Mouse (Mus musculus) stomach, embryonic 14.5 days (tissue): ENCODE data around the gene Trpm5. TPM values are rescaled to one million over a fixed set of nuclear protein-coding genes. Genes with fewer than 3 reads are reported as not detected.

ENCODE experiments used
- ATAC-seq: fragments of 200-750 bp; cut with Nextera tagmentation; 2 replicates; pipeline ENCODE4 v1.8.0; 2017; ENCODE audit warnings: low read depth, moderate TSS enrichment; ENCODE audit not compliant: insufficient number of reproducible peaks, insufficient read depth, low FRiP score
- H3K27ac ChIP-seq: fragments of 300-500 bp; sonication (generic); 2 replicates; pipeline ENCODE4 v1.5.1; 2014; ENCODE audit warnings: mild to moderate bottlenecking, low read length, moderate library complexity, mixed read lengths
- H3K27me3 ChIP-seq: fragments of 300-500 bp; sonication (generic); 2 replicates; pipeline ENCODE4 v1.6.1; 2014; ENCODE audit warnings: low read length, control low read depth, mixed read lengths; ENCODE audit not compliant: control insufficient read depth, insufficient read depth
- H3K36me3 ChIP-seq: fragments of 300-500 bp; sonication (generic); 2 replicates; pipeline ENCODE4 v1.6.1; 2014; ENCODE audit warnings: mild to moderate bottlenecking, control low read depth, low read length, moderate library complexity, mixed read lengths; ENCODE audit not compliant: control insufficient read depth, insufficient read depth
- H3K4me1 ChIP-seq: fragments of 300-500 bp; sonication (generic); 2 replicates; pipeline ENCODE4 v1.6.1; 2014; ENCODE audit warnings: low read length, control low read depth, mixed read lengths; ENCODE audit not compliant: control insufficient read depth, insufficient read depth
- H3K4me2 ChIP-seq: fragments of 300-500 bp; sonication (generic); replicated peaks from 2 replicates; pipeline ENCODE4 v1.6.1; 2014; ENCODE audit warnings: low read depth, low read length, control low read depth
- H3K4me3 ChIP-seq: fragments of 300-500 bp; sonication (generic); 2 replicates; pipeline ENCODE4 v1.5.1; 2014; ENCODE audit warnings: low read depth, low read length, control low read depth
- H3K9ac ChIP-seq: fragments of 300-500 bp; sonication (generic); replicated peaks from 2 replicates; pipeline ENCODE4 v1.6.1; 2014; ENCODE audit warnings: low read depth, mild to moderate bottlenecking, control low read depth, low read length, moderate library complexity, mixed read lengths
- H3K9me3 ChIP-seq: fragments of 300-500 bp; sonication (generic); 2 replicates; pipeline ENCODE4 v1.6.1; 2016; ENCODE audit warnings: low read depth, low read length, control low read depth; ENCODE audit not compliant: control insufficient read depth
- WGBS: fragments of 180-500 bp; shearing (Covaris S2); extraction: QIAGEN DNeasy Blood & Tissue Kit; methylation state at CpG from one replicate; pipeline ENCODE4 v1.1.7; 2014; 5-methylcytosine and 5-hydroxymethylcytosine counted together
- polyA plus RNA-seq: library from polyadenylated mRNA; unstranded; fragments of >200 nt; fragmentation: Nextera tagmentation; extraction: Ambion mirVana; gene quantifications from 2 replicates; pipeline ENCODE4 v1.2.1, GENCODE M21; 2014

The Trpm5 gene
- polyA plus RNA-seq, 1 experiment from 2014 or later, result 27.0 TPM

- ATAC-seq, result no peak
- H3K27ac ChIP-seq, result no peak overlapping the region
- no peak overlapping the region for H3K4me2 ChIP-seq
- peaks cover 10% of the 10 kb centered on the region; the same call in 1 of the 2 replicates for H3K4me1 ChIP-seq
- H3K9me3 ChIP-seq, result no peaks in the 10 kb centered on the region; the same call in 1 of the 2 replicates
- 76% methylated on average over 1 of the region's 1 CpGs for WGBS
- H3K36me3 ChIP-seq, result no peaks in the 10 kb centered on the region
- no peak overlapping the region for H3K9ac ChIP-seq
- H3K27me3 ChIP-seq, result peaks cover 22% of the 10 kb centered on the region
- no peak overlapping the region for H3K4me3 ChIP-seq
Measured at GRCm38 (mm10) chr7:143110803-143111202, 16.4 kb upstream of the Trpm5 start.

GRCm38 (mm10) chr7:143109696-143110095 is 15.3 kb upstream of the Trpm5 start:
- 63% methylated on average over 3 of the region's 3 CpGs for WGBS
- no peak overlapping the region for H3K4me2 ChIP-seq
- H3K9me3 ChIP-seq, result no peaks in the 10 kb centered on the region; the same call in 1 of the 2 replicates
- H3K4me3 ChIP-seq, result no peak overlapping the region
- H3K36me3 ChIP-seq, result no peaks in the 10 kb centered on the region
- H3K9ac ChIP-seq, result no peak overlapping the region
- H3K27me3 ChIP-seq, result peaks cover 22% of the 10 kb centered on the region
- H3K4me1 ChIP-seq, result peaks cover 10% of the 10 kb centered on the region; the same call in 1 of the 2 replicates
- no peak for ATAC-seq
- no peak overlapping the region for H3K27ac ChIP-seq

GRCm38 (mm10) chr7:143108996-143109660 is 14.7 kb upstream of the Trpm5 start:
- peaks cover 10% of the 10 kb centered on the region; the same call in 1 of the 2 replicates for H3K4me1 ChIP-seq
- H3K27ac ChIP-seq, result no peak overlapping the region
- no peaks in the 10 kb centered on the region for H3K9me3 ChIP-seq
- H3K4me2 ChIP-seq, result no peak overlapping the region
- peaks cover 22% of the 10 kb centered on the region for H3K27me3 ChIP-seq
- 30% methylated on average over 3 of the region's 3 CpGs for WGBS
- H3K4me3 ChIP-seq, result no peak overlapping the region
- H3K36me3 ChIP-seq, result no peaks in the 10 kb centered on the region
- no peak overlapping the region for H3K9ac ChIP-seq
- ATAC-seq, result no peak

- Histone ChIP-seq H3K36me3 (no peaks in the 10 kb centered on the region), H3K4me2 (no peak overlapping the region), H3K9me3 (no peaks in the 10 kb centered on the region), H3K9ac (no peak overlapping the region), H3K27me3 (peaks cover 22% of the 10 kb centered on the region), H3K27ac (no peak overlapping the region), H3K4me1 (peaks cover 10% of the 10 kb centered on the region; the same call in 1 of the 2 replicates), H3K4me3 (no peak overlapping the region)
- ATAC-seq, result no peak
- WGBS, result 31% methylated on average over 5 of the region's 5 CpGs
Measured at GRCm38 (mm10) chr7:143108200-143108599, 13.8 kb upstream of the Trpm5 start.

GRCm38 (mm10) chr7:143106672-143107465 is 12.4 kb upstream of the Trpm5 start:
- WGBS, result 6% methylated on average over 57 of the region's 57 CpGs
- H3K36me3 ChIP-seq, result no peaks in the 10 kb centered on the region
- peak overlapping the region; percentile 30; the same call in 1 of the 2 replicates for H3K9ac ChIP-seq

GRCm38 (mm10) chr7:143106062-143106461 is 11.6 kb upstream of the Trpm5 start, which contains the start of gene Kcnq1:
Kcnq1 (plus strand) TSS chr7:143106362.
- peak within 1 kb of the TSS; percentile 38 for H3K4me3 ChIP-seq
- peak within 1 kb of the TSS; percentile 30; the same call in 1 of the 2 replicates for H3K9ac ChIP-seq
- no peaks in the 10 kb centered on the region for H3K36me3 ChIP-seq
- no peaks in the 10 kb centered on the region for H3K9me3 ChIP-seq
- H3K4me1 ChIP-seq, result peaks cover 10% of the 10 kb centered on the region; the same call in 1 of the 2 replicates
- H3K27ac ChIP-seq, result no peak within 1 kb of the TSS
- H3K27me3 ChIP-seq, result peaks cover 22% of the 10 kb centered on the region
- H3K4me2 ChIP-seq, result peak within 1 kb of the TSS; percentile 77
- WGBS, result 72% methylated on average over 4 of the region's 4 CpGs
- ATAC-seq, result no peak

More at GRCm38 (mm10) chr7:143106672-143107465, 12.4 kb upstream of the Trpm5 start:
- Histone ChIP-seq H3K4me2 (peak overlapping the region; percentile 77), H3K4me1 (peaks cover 10% of the 10 kb centered on the region; the same call in 1 of the 2 replicates), H3K9me3 (no peaks in the 10 kb centered on the region), H3K27me3 (peaks cover 22% of the 10 kb centered on the region), H3K27ac (no peak overlapping the region), H3K4me3 (peak overlapping the region; percentile 38)
- peak; percentile 65 for ATAC-seq

- Histone ChIP-seq H3K27me3 (peaks cover 22% of the 10 kb centered on the region), H3K36me3 (no peaks in the 10 kb centered on the region), H3K4me3 (no peak overlapping the region), H3K4me1 (peaks cover 10% of the 10 kb centered on the region; the same call in 1 of the 2 replicates), H3K4me2 (no peak overlapping the region), H3K9me3 (no peaks in the 10 kb centered on the region), H3K27ac (no peak overlapping the region), H3K9ac (no peak overlapping the region)
- no peak for ATAC-seq
- WGBS, result 61% methylated on average over 11 of the region's 11 CpGs
Measured at GRCm38 (mm10) chr7:143105258-143105897, 10.9 kb upstream of the Trpm5 start.

- Histone ChIP-seq H3K27ac (no peak overlapping the region), H3K4me3 (no peak overlapping the region), H3K9ac (no peak overlapping the region), H3K36me3 (no peaks in the 10 kb centered on the region), H3K27me3 (no peaks in the 10 kb centered on the region), H3K4me1 (no peaks in the 10 kb centered on the region), H3K4me2 (no peak overlapping the region), H3K9me3 (no peaks in the 10 kb centered on the region)
- ATAC-seq, result no peak
- WGBS, result 71% methylated on average over 4 of the region's 4 CpGs
Measured at GRCm38 (mm10) chr7:143100759-143101158, 6.3 kb upstream of the Trpm5 start.
